Mouse (Mus musculus) heart, embryonic 14.5 days (tissue): ENCODE data around the gene Urm1. TPM values are rescaled to one million over a fixed set of nuclear protein-coding genes. Genes with fewer than 3 reads are reported as not detected.

ENCODE experiments used
- ATAC-seq: fragments of 200-750 bp; cut with Nextera tagmentation; 2 replicates; pipeline ENCODE4 v1.8.0; 2017; ENCODE audit warnings: low read depth, moderate TSS enrichment; ENCODE audit not compliant: insufficient number of reproducible peaks, insufficient read depth, low FRiP score
- H3K27ac ChIP-seq, 2 experiments: fragments of 200-500 bp in 1 of 2; fragments of 300-500 bp in 1 of 2; sonication (generic) in 1 of 2; replicated peaks in 1 of 2; 2 replicates each; pipeline ENCODE4 v1.5.1; 2012 to 2014; ENCODE audit warnings: low read depth in 2 of 2, low read length in 2 of 2, control low read depth in 1 of 2, mild to moderate bottlenecking in 1 of 2, mixed read lengths in 1 of 2; ENCODE audit not compliant: control insufficient read depth in 1 of 2, insufficient read depth in 1 of 2
- H3K27me3 ChIP-seq: fragments of 300-500 bp; sonication (generic); 2 replicates; pipeline ENCODE4 v1.6.1; 2014; ENCODE audit warnings: mild to moderate bottlenecking, low read length, control low read depth; ENCODE audit not compliant: control insufficient read depth, insufficient read depth
- H3K36me3 ChIP-seq: fragments of 300-500 bp; sonication (generic); 2 replicates; pipeline ENCODE4 v1.6.1; 2014; ENCODE audit warnings: mild to moderate bottlenecking, control low read depth, low read length, mixed read lengths; ENCODE audit not compliant: control insufficient read depth, insufficient read depth
- H3K4me1 ChIP-seq, 2 experiments: fragments of 200-500 bp in 1 of 2; fragments of 300-500 bp in 1 of 2; sonication (generic) in 1 of 2; 2 replicates each; pipeline ENCODE4 v1.6.1; 2012 to 2014; ENCODE audit warnings: low read length in 2 of 2, control low read depth in 1 of 2, mixed read lengths in 1 of 2; ENCODE audit not compliant: control insufficient read depth in 2 of 2, insufficient read depth in 2 of 2
- H3K4me2 ChIP-seq: fragments of 300-500 bp; sonication (generic); 2 replicates; pipeline ENCODE4 v1.6.1; 2014; ENCODE audit warnings: mild to moderate bottlenecking, low read length
- H3K4me3 ChIP-seq, 2 experiments: fragments of 200-500 bp in 1 of 2; fragments of 300-500 bp in 1 of 2; sonication (generic) in 1 of 2; 2 replicates each; pipeline ENCODE4 v1.5.1; 2012 to 2014; ENCODE audit warnings: low read length in 2 of 2, mild to moderate bottlenecking in 2 of 2, control low read depth in 1 of 2, low read depth in 1 of 2, moderate library complexity in 1 of 2; ENCODE audit not compliant: control insufficient read depth in 1 of 2, insufficient read depth in 1 of 2
- H3K9ac ChIP-seq: fragments of 300-500 bp; sonication (generic); 2 replicates; pipeline ENCODE4 v1.6.1; 2014; ENCODE audit warnings: mild to moderate bottlenecking, low read length
- H3K9me3 ChIP-seq: fragments of 300-500 bp; sonication (generic); 2 replicates; pipeline ENCODE4 v1.6.1; 2016; ENCODE audit warnings: low read length, control low read depth; ENCODE audit not compliant: control insufficient read depth
- WGBS: fragments of 180-500 bp; shearing (Covaris S2); extraction: QIAGEN DNeasy Blood & Tissue Kit; methylation state at CpG from one replicate; pipeline ENCODE4 v1.1.7; 2014; 5-methylcytosine and 5-hydroxymethylcytosine counted together
- polyA plus RNA-seq: library from polyadenylated mRNA; unstranded; fragments of >200 nt; fragmentation: Nextera tagmentation; extraction: Ambion mirVana; gene quantifications from 2 replicates; pipeline ENCODE4 v1.2.1, GENCODE M21; 2014

Urm1 gene
- polyA plus RNA-seq, 1 experiment from 2014 or later = 14.6 TPM

GRCm38 (mm10) chr2:29817426-29818232, 2.2 kb upstream of the Urm1 start:
- no peaks in the 10 kb centered on the region for H3K9me3 ChIP-seq
- ATAC-seq = peak; percentile 33; the same call in 1 of the 2 replicates
- H3K4me3 ChIP-seq = no peak overlapping the region
- peak overlapping the region in 1 of 2 experiments; percentile 26; a peak in 1 of 4 replicates for H3K27ac ChIP-seq
- H3K4me1 ChIP-seq = peaks cover 10 to 18% of the 10 kb centered on the region in 2 experiments
- H3K4me2 ChIP-seq = peak overlapping the region; percentile 40
- 35% methylated on average over 8 of the region's 8 CpGs for WGBS
- no peak overlapping the region for H3K9ac ChIP-seq
- H3K36me3 ChIP-seq = peaks cover 33% of the 10 kb centered on the region
- H3K27me3 ChIP-seq = no peaks in the 10 kb centered on the region

- Histone ChIP-seq H3K36me3 (peaks cover 18% of the 10 kb centered on the region), H3K9me3 (no peaks in the 10 kb centered on the region), H3K27me3 (no peaks in the 10 kb centered on the region), H3K4me3 (no peak overlapping the region), H3K4me1 (peaks cover 10 to 18% of the 10 kb centered on the region in 2 experiments), H3K27ac (0 out of 4 replicates have a peak overlapping the region, but pooled peaks of 1 of the 2 experiments have one; percentile 80), H3K4me2 (peak overlapping the region; percentile 67), H3K9ac (0 out of 2 replicates have a peak overlapping the region, but pooled peaks have one; percentile 76)
- ATAC-seq = no peak
- 36% methylated on average over 2 of the region's 2 CpGs for WGBS
Measured at GRCm38 (mm10) chr2:29819363-29819762, 512 bp upstream of the Urm1 start.

DNA sequence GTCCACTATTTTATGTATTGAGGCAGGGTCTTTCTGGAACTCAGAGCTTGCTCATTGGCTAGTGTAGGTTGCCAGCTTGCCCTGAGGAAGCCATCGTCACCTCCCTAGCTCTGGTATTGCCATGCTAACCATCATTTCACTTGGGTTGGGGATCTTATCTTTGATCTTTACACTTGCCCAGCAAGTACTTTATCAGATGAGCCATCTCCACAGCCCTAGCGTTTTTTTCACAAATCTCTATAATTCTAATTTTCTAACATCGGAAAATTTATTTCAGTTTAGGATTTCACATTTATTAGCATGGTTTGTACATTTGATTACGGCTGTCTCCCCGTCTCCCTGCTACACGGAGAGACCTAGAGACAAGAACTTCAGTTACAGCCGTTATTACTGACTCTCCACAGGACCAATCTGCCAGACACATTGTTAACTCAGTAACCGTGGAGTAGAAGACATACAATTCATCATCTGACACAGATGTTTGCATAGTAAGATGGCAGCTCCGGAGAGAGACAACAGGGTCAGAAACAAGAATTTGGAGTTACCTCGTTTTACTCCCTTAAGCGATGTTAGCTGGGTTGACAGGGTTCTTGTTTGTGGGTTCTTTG, 6.5 kb downstream of the Urm1 start:
- ATAC-seq = no peak
- 15% methylated on average over 11 of the region's 11 CpGs for WGBS
- Histone ChIP-seq H3K4me2 (peak overlapping the region; percentile 71), H3K27me3 (no peaks in the 10 kb centered on the region), H3K27ac (peak overlapping the region; percentile 90 to 96), H3K4me3 (peak overlapping the region; percentile 80 to 94), H3K4me1 (peaks cover 0 to 10% of the 10 kb centered on the region in 2 experiments; a peak in 2 of 4 replicates), H3K9me3 (no peaks in the 10 kb centered on the region), H3K9ac (peak overlapping the region; percentile 77), H3K36me3 (0 out of 2 replicates have a peak, but pooled peaks cover 8% of the 10 kb centered on the region)

DNA sequence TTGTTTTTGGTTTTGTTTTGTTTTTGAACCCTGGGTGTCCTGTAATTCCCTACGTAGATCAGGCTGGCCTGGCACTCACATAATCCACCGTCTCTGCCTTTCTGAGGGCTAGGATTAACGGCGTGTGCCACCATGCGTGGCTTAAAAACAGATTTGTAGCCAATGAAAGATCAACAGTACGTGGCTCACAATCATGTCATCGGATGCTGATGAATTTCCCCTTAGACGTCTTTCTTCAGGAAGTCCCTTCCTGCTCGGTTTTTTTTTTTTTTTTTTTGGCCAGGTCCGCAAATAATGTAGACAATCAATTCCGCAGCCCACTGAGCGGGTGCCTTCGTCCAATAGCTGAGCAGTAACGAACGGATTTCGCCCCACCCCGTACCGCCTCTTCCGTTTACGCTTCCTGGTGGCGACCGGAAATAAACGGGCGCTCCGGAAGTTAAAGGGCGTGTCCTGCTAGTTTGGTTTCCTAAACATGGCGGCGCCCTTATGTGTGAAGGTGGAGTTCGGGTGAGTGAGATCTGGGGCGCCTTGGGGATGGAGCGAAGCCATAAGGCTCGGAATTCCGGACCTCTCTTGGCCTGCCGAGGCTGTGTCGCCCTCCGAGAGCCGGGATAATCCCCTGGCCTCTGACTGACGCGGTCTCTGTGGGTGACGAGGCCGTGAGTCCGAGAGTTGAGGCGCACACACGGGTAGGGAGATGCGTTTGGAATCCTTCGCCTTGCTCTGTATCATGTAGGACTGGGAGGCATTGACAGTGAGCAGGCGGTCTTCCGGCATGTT, 7.2 kb downstream of the Urm1 start:
- Histone ChIP-seq H3K9ac (peak overlapping the region; percentile 91), H3K4me1 (peaks cover 0 to 10% of the 10 kb centered on the region in 2 experiments; a peak in 2 of 4 replicates), H3K27ac (peak overlapping the region; percentile 90 to 96), H3K9me3 (no peaks in the 10 kb centered on the region), H3K27me3 (no peaks in the 10 kb centered on the region), H3K36me3 (0 out of 2 replicates have a peak, but pooled peaks cover 8% of the 10 kb centered on the region), H3K4me3 (peak overlapping the region; percentile 82 to 94), H3K4me2 (peak overlapping the region; percentile 83)
- under 1% methylated on average over 48 of the region's 48 CpGs for WGBS
- peak; percentile 93 for ATAC-seq

DNA sequence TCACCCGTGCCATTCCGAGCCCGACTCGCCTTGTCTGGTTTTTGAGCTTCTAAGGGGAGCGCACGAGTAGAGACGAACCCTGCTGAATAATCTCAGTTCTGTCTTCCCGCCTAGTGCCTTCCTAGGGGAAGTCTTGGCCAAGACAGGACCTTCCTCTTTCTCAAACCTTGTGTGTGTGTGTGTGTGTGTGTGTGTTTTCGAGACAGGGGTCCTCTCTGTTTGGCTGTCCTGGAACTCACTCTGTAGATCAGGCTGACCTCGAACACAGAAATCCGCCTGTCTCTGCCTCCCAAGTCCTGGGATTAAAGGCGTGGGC, 7.8 kb downstream of the Urm1 start:
- H3K27ac ChIP-seq = peak overlapping the region in 1 of 2 experiments; percentile 41; a peak in 1 of 4 replicates
- H3K27me3 ChIP-seq = no peaks in the 10 kb centered on the region
- WGBS = 4% methylated on average over 12 of the region's 12 CpGs
- peak overlapping the region; percentile 91 for H3K9ac ChIP-seq
- H3K36me3 ChIP-seq = 0 out of 2 replicates have a peak, but pooled peaks cover 11% of the 10 kb centered on the region
- H3K9me3 ChIP-seq = no peaks in the 10 kb centered on the region
- ATAC-seq = no peak
- H3K4me1 ChIP-seq = peaks cover 0 to 10% of the 10 kb centered on the region in 2 experiments; a peak in 2 of 4 replicates
- H3K4me2 ChIP-seq = peak overlapping the region; percentile 83
- peak overlapping the region; percentile 82 to 94 for H3K4me3 ChIP-seq

GRCm38 (mm10) chr2:29831106-29831505, 11.2 kb downstream of the Urm1 start:
- H3K4me1 ChIP-seq = peaks cover 0 to 10% of the 10 kb centered on the region in 2 experiments; a peak in 2 of 4 replicates
- peaks cover 40% of the 10 kb centered on the region for H3K36me3 ChIP-seq
- no peak overlapping the region for H3K9ac ChIP-seq
- no peak overlapping the region for H3K4me3 ChIP-seq
- no peak overlapping the region for H3K4me2 ChIP-seq
- ATAC-seq = no peak
- WGBS = 87% methylated on average over 4 of the region's 4 CpGs
- H3K27ac ChIP-seq = no peak overlapping the region
- H3K27me3 ChIP-seq = no peaks in the 10 kb centered on the region
- no peaks in the 10 kb centered on the region for H3K9me3 ChIP-seq

DNA sequence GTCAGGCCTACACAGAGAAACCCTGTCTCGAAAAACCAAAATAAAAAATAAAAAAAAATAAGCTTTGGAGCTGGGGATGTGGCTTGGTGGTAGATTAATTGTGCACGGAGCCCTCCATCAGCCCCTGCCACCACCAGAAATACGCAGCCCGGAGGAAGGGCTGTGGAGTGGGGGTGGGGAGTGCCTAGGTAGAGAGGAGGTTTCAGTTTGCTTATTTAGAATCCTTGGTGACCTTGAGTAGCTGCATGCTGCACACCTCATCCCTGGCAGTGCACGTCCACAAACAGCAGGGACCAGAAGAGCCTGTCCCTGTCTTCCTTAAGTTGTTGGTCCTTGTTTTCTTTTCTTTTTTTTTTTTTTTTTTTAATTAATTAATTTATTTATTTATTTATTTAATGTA, 13.9 kb downstream of the Urm1 start:
- H3K4me2 ChIP-seq = no peak overlapping the region
- no peaks in the 10 kb centered on the region for H3K27me3 ChIP-seq
- no peaks in the 10 kb centered on the region for H3K4me1 ChIP-seq
- no peaks in the 10 kb centered on the region for H3K9me3 ChIP-seq
- 95% methylated on average over 5 of the region's 5 CpGs for WGBS
- H3K9ac ChIP-seq = no peak overlapping the region
- H3K27ac ChIP-seq = no peak overlapping the region
- peaks cover 47% of the 10 kb centered on the region for H3K36me3 ChIP-seq
- no peak for ATAC-seq
- H3K4me3 ChIP-seq = no peak overlapping the region
